Mouse (Mus musculus) limb, embryonic 12.5 days (tissue): ENCODE measurements around the gene Ubtf. TPM values are rescaled to one million over a fixed set of nuclear protein-coding genes. Genes with fewer than 3 reads are reported as not detected.
"Not testable (repeated sequence)": the region's sequence is repeated elsewhere in the genome, so short reads cannot be mapped to it uniquely, and the experiment has no call there.

ENCODE experiments used
- ATAC-seq: fragments of 200-750 bp; cut with Nextera tagmentation; 2 replicates; pipeline ENCODE4 v1.8.0; 2017; ENCODE audit warnings: low read depth, moderate TSS enrichment; ENCODE audit not compliant: insufficient number of reproducible peaks, insufficient read depth, low FRiP score, low TSS enrichment
- H3K27ac ChIP-seq: fragments of 300-500 bp; sonication (generic); 2 replicates; pipeline ENCODE4 v1.5.1; 2016; ENCODE audit warnings: mild to moderate bottlenecking, moderate library complexity
- H3K27me3 ChIP-seq: fragments of 300-500 bp; sonication (generic); 2 replicates; pipeline ENCODE4 v1.6.1; 2016; ENCODE audit warnings: mild to moderate bottlenecking, moderate library complexity
- H3K36me3 ChIP-seq: fragments of 300-500 bp; sonication (generic); 2 replicates; pipeline ENCODE4 v1.6.1; 2016; ENCODE audit warnings: mild to moderate bottlenecking, moderate library complexity
- H3K4me1 ChIP-seq: fragments of 300-500 bp; sonication (generic); replicated peaks from 2 replicates; pipeline ENCODE4 v1.6.1; 2016
- H3K4me2 ChIP-seq: fragments of 300-500 bp; sonication (generic); 2 replicates; pipeline ENCODE4 v1.6.1; 2016; ENCODE audit warnings: mild to moderate bottlenecking, moderate library complexity
- H3K4me3 ChIP-seq: fragments of 300-500 bp; sonication (generic); replicated peaks from 2 replicates; pipeline ENCODE4 v1.5.1; 2016; ENCODE audit warnings: mild to moderate bottlenecking
- H3K9ac ChIP-seq: fragments of 300-500 bp; sonication (generic); replicated peaks from 2 replicates; pipeline ENCODE4 v1.6.1; 2016; ENCODE audit warnings: mild to moderate bottlenecking, moderate library complexity
- H3K9me3 ChIP-seq: fragments of 300-500 bp; sonication (generic); 2 replicates; pipeline ENCODE4 v1.6.1; 2016; ENCODE audit warnings: mild to moderate bottlenecking, moderate library complexity
- WGBS: fragments of 180-500 bp; shearing (Covaris S2); methylation state at CpG from one replicate; pipeline ENCODE4 v1.1.7; 2016; 5-methylcytosine and 5-hydroxymethylcytosine counted together
- polyA plus RNA-seq: library from polyadenylated mRNA; unstranded; fragments of >200 nt; fragmentation: Nextera tagmentation; extraction: Ambion mirVana; gene quantifications from 2 replicates; pipeline ENCODE4 v1.2.1, GENCODE M21; 2016

The Ubtf gene
- 101 TPM in 2 replicates for polyA plus RNA-seq

DNA sequence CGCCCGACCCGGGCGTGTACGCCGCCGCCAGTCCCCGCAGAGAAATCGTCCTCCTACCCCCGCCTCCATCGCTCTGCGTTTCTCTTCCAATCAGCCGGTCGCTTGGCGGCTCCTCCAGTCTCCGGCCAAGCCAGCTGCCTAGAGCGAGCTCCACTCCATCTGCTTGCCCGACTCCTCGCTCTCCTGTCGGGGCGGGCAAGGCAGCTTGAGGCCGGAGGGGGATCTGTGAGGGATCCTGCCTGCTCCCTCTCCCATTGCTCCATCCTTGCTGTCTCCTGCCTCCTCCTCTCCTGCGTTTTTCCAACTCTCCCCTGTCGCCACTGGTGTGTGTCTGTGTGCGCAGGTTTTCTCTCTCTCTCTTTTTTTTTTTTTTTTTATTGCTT, at the start of gene Ubtf:
TSS of gene Ubtf (minus strand) at position 333 of the 383 bp plus-strand sequence.
- H3K4me3 ChIP-seq: peak within 1 kb of the TSS; percentile 100
- H3K36me3 ChIP-seq: peaks cover 10% of the 10 kb centered on the region
- WGBS: 1% methylated on average over 25 of the region's 25 CpGs
- H3K27me3 ChIP-seq: no peaks in the 10 kb centered on the region
- peaks cover 25% of the 10 kb centered on the region for H3K4me1 ChIP-seq
- H3K9me3 ChIP-seq: no peaks in the 10 kb centered on the region
- H3K9ac ChIP-seq: peak within 1 kb of the TSS; percentile 100
- no peak for ATAC-seq
- H3K27ac ChIP-seq: peak within 1 kb of the TSS; percentile 100
- peak within 1 kb of the TSS; percentile 93 for H3K4me2 ChIP-seq

GRCm38 (mm10) chr11:102369263-102369662, 49.7 kb upstream of the Ubtf start:
- no peaks in the 10 kb centered on the region for H3K9me3 ChIP-seq
- no peak overlapping the region for H3K9ac ChIP-seq
- H3K27me3 ChIP-seq: peaks cover 23% of the 10 kb centered on the region
- no peak for ATAC-seq
- H3K4me1 ChIP-seq: no peaks in the 10 kb centered on the region
- no peak overlapping the region for H3K27ac ChIP-seq
- H3K4me2 ChIP-seq: no peak overlapping the region
- H3K36me3 ChIP-seq: no peaks in the 10 kb centered on the region
- WGBS: 73% methylated on average over 4 of the region's 4 CpGs
- no peak overlapping the region for H3K4me3 ChIP-seq

GRCm38 (mm10) chr11:102368347-102368746, 48.8 kb upstream of the Ubtf start:
- Histone ChIP-seq H3K36me3 (no peaks in the 10 kb centered on the region), H3K4me3 (no peak overlapping the region), H3K9ac (no peak overlapping the region), H3K4me1 (no peaks in the 10 kb centered on the region), H3K27ac (no peak overlapping the region), H3K27me3 (peaks cover 15% of the 10 kb centered on the region), H3K4me2 (no peak overlapping the region), H3K9me3 (no peaks in the 10 kb centered on the region)
- WGBS: 84% methylated on average over 5 of the region's 5 CpGs
- ATAC-seq: no peak

DNA sequence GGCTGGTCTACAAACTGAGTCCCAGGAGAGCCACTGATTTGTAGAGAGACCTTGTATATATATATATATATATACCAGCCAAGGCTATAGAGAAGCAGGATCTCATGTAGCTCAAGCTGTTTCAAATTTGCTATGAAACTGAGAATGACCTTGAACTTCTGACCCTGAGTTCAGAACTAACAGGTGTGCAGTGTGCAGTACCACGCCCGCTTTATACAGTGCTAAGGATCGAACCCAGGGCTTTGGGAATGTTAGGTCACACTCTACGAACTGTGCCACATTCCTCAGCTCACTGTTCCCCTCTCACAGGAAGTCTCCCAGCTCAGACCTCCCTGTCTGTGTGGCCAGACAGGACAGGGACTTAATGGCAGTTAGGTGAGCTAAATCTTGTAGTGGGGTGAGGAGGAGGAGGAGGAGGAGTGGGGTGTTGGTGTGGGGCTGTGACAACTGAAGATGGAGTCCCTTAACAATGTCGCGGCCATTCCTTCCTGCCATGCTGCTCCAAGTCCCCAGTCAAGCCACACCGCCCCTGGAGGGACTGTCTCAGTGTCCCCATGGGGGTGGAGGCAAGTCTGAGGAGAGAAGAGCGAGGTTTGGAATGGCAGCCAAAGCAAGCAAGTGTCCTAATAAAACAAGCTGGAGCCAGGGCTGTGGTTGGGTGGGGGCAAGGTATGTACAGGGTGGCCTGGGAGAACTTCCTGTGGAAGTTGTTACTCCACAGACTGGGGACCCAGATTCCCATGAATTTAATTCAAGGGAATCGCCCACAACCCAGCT, 48.1 kb upstream of the Ubtf start:
- Histone ChIP-seq H3K27me3 (peaks cover 8% of the 10 kb centered on the region; the same call in 1 of the 2 replicates), H3K27ac (no peak overlapping the region), H3K36me3 (no peaks in the 10 kb centered on the region), H3K4me1 (no peaks in the 10 kb centered on the region), H3K4me2 (no peak overlapping the region), H3K9ac (no peak overlapping the region), H3K9me3 (no peaks in the 10 kb centered on the region), H3K4me3 (no peak overlapping the region)
- WGBS: 77% methylated on average over 9 of the region's 9 CpGs
- ATAC-seq: no peak

DNA sequence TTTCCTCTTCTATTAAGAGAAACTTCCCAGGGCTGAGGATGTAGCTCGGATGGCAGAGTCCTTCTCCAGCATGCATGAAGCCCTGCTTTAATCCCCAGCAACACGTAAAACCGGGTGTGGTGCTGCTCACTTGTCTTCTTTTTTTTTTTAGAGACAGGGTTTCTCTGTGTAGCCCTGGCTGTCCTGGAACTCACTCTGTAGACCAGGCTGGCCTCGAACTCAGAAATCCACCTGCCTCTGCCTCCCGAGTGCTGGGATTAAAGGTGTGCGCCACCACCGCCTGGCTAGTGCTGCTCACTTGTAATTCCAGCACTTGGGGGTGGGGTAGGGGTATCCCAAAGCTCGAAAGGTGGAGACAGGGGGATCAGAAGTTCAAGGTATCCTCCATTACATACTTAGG, 46.6 kb upstream of the Ubtf start, which contains the start of gene Slc4a1:
TSS of gene Slc4a1 (minus strand) at position 101 of the 400 bp plus-strand sequence.
- H3K9ac ChIP-seq, H3K4me1 ChIP-seq, H3K4me3 ChIP-seq, H3K27ac ChIP-seq, ATAC-seq, H3K9me3 ChIP-seq, H3K27me3 ChIP-seq, H3K4me2 ChIP-seq, H3K36me3 ChIP-seq: not testable (repeated sequence)
- 81% methylated on average over 8 of the region's 8 CpGs for WGBS

GRCm38 (mm10) chr11:102365699-102366098, 46.2 kb upstream of the Ubtf start:
- Histone ChIP-seq H3K27ac (no peak overlapping the region), H3K36me3 (no peaks in the 10 kb centered on the region), H3K9me3 (no peaks in the 10 kb centered on the region), H3K4me1 (no peaks in the 10 kb centered on the region), H3K9ac (no peak overlapping the region; the same call in 1 of the 2 replicates), H3K4me2 (no peak overlapping the region), H3K4me3 (no peak overlapping the region), H3K27me3 (no peaks in the 10 kb centered on the region; the same call in 1 of the 2 replicates)
- no peak for ATAC-seq
- 53% methylated on average over 4 of the region's 4 CpGs for WGBS

- 66% methylated on average over 14 of the region's 14 CpGs for WGBS
- no peaks in the 10 kb centered on the region for H3K9me3 ChIP-seq
- no peak overlapping the region for H3K4me2 ChIP-seq
- H3K4me1 ChIP-seq: no peaks in the 10 kb centered on the region
- no peak overlapping the region for H3K9ac ChIP-seq
- H3K4me3 ChIP-seq: no peak overlapping the region
- H3K27ac ChIP-seq: no peak overlapping the region
- 0 out of 2 replicates have a peak, but pooled peaks have one; percentile 23 for ATAC-seq
- no peaks in the 10 kb centered on the region; the same call in 1 of the 2 replicates for H3K27me3 ChIP-seq
- no peaks in the 10 kb centered on the region for H3K36me3 ChIP-seq
Measured at GRCm38 (mm10) chr11:102364570-102365371, 45.2 kb upstream of the Ubtf start.

GRCm38 (mm10) chr11:102363623-102364022, 44.1 kb upstream of the Ubtf start:
- no peak overlapping the region for H3K27ac ChIP-seq
- no peaks in the 10 kb centered on the region for H3K4me1 ChIP-seq
- no peaks in the 10 kb centered on the region for H3K36me3 ChIP-seq
- no peak overlapping the region for H3K4me3 ChIP-seq
- no peak for ATAC-seq
- no peaks in the 10 kb centered on the region; the same call in 1 of the 2 replicates for H3K27me3 ChIP-seq
- H3K4me2 ChIP-seq: no peak overlapping the region
- 52% methylated on average over 2 of the region's 2 CpGs for WGBS
- H3K9ac ChIP-seq: no peak overlapping the region
- H3K9me3 ChIP-seq: no peaks in the 10 kb centered on the region

- WGBS: 89% methylated on average over 8 of the region's 8 CpGs
- H3K4me2 ChIP-seq: no peak overlapping the region
- H3K36me3 ChIP-seq: no peaks in the 10 kb centered on the region
- H3K9ac ChIP-seq: no peak overlapping the region
- no peak overlapping the region for H3K4me3 ChIP-seq
- ATAC-seq: no peak
- H3K4me1 ChIP-seq: no peaks in the 10 kb centered on the region
- no peak overlapping the region for H3K27ac ChIP-seq
- H3K9me3 ChIP-seq: no peaks in the 10 kb centered on the region
- H3K27me3 ChIP-seq: peaks cover 14% of the 10 kb centered on the region
Measured at GRCm38 (mm10) chr11:102361776-102362495, 42.4 kb upstream of the Ubtf start.

DNA sequence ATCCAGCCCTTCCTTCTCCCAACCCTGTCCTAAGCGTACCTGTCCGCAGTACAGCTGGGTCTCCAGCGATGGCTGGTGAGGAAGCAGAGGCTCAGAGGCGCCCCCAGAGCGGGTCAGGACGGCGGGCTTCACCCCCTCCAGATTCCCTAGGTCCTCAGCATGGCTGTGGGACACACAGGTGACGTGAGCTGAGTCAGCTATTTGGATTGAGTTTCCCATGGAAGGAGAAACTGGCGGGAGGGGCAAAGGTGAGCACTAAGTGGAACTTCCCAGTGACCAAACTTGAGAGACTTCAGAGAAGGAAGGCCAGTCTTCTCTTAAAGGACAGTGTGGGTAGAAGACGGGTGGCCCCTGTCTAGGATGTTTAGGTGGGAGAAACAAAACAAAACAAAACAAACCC, 38.8 kb upstream of the Ubtf start:
- H3K27me3 ChIP-seq: peaks cover 31% of the 10 kb centered on the region
- 62% methylated on average over 10 of the region's 10 CpGs for WGBS
- ATAC-seq: no peak

More for the DNA sequence above, 38.8 kb upstream of the Ubtf start:
- H3K27ac ChIP-seq: no peak overlapping the region
- H3K4me1 ChIP-seq: no peaks in the 10 kb centered on the region
- no peak overlapping the region; the same call in 1 of the 2 replicates for H3K4me2 ChIP-seq
- no peak overlapping the region for H3K9ac ChIP-seq
- no peak overlapping the region for H3K4me3 ChIP-seq
- no peaks in the 10 kb centered on the region for H3K9me3 ChIP-seq
- no peaks in the 10 kb centered on the region for H3K36me3 ChIP-seq
